Mouse (Mus musculus) heart, adult 2 months (tissue): Measurements from ENCODE around the gene Suz12.

Source experiments
- CTCF ChIP-seq: fragments of 200-600 bp; IDR thresholded peaks from 2 replicates; pipeline ENCODE4 v1.8.1; 2022; ENCODE audit warnings: antibody characterized with exemption, mild to moderate bottlenecking, moderate library complexity
- POLR2A ChIP-seq: fragments of 200-500 bp; IDR thresholded peaks from 2 replicates; pipeline ENCODE4 v1.6.1; 2011; ENCODE audit warnings: mild to moderate bottlenecking, low read depth, low read length, control low read depth; ENCODE audit not compliant: insufficient read depth

DNA sequence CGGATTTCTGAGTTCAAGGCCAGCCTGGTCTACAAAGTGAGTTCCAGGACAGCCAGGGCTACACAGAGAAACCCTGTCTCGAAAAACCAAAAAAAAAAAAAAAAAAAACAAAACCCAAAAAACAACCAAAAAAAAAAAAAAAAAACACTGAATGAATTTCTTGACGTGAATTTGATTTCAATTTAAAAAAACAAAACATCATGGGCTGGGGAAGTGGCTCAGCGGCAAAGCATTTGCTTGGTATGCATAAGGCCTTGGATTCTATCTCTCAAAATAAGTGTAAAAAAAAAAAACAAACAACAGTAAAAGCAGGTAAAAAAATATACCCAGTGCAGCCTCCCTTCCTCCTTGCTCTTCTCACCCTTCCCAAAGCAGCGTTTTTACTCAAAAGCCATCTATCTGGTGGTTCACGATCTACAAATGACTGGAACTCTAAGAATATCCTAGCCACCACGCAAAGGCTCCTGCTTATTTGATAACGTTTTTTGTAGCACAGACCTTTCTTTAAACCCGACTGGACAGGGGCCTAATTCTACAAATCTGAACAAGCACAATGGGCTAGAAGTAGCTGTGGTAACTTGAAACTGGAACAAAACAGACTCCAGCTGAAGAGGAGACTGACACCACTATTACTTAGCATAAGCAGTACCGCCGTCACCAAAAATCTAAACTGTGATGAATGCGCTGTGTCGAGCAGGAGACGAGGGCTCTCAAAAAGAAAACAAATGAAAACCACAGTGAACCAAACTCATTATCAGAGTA, 85.1 kb downstream of the Suz12 start:
- TF ChIP-seq CTCF (no peak), POLR2A (no peak)
